Mouse (Mus musculus): ENCODE measurements around the gene Tmem220. TPM values are rescaled to one million over a fixed set of nuclear protein-coding genes. Genes with fewer than 3 reads are reported as not detected.
A peak's percentile ranks its signal among the peaks of the same experiment; 100 is the strongest.

Gene Tmem220
- 1 to 10 TPM in 1 of 2 experiments, under 1 TPM in 1; 0.63 to 1.0 TPM for polyA plus RNA-seq (2017; shearing (Covaris generic))

DNA sequence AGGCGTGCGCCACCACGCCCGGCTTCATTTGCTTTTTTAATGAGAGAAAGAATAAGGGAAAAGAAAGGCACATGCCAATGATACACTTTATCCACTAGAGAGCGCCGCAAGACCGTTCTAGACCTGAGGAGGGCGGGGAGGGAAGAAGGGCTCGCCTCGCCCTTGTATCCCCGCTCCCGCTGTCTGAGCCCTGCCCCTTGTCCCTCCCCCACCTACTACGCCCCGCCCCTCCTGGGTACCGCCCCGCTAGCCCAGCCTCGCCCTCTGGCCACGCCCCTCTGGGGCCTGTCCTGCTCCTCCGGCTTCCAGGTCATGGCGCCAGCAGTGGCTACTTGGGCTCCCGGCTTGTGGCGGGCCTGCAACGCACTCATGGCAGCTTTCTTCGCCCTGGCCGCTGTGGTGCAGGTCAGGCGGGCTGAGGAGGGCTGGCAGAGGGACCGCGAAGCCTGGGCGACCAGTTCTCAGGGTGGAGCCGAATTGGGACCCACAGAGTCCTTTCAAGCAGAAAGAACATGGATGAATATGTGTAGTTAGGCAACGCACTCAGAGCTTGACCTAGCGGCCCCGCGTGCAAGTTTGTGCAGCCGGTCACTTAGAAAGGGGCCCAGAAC is at the start of gene Tmem220:
Gene Tmem220, plus strand, starts transcription at position 288 of the 611 bp plus-strand sequence.
- peak; percentile 97 for ATAC-seq

- ATAC-seq: no peak
These were observed 49.2 kb upstream of the Tmem220 start for GRCm38 (mm10) chr11:66975606-66976330.

GRCm38 (mm10) chr11:66981336-66982115 is 43.4 kb upstream of the Tmem220 start:
- ATAC-seq: no peak

GRCm38 (mm10) chr11:66982794-66983193 is 42.2 kb upstream of the Tmem220 start:
- peak; percentile 45 for ATAC-seq

- no peak for ATAC-seq
These were observed 41.4 kb upstream of the Tmem220 start for GRCm38 (mm10) chr11:66983422-66984164.

DNA sequence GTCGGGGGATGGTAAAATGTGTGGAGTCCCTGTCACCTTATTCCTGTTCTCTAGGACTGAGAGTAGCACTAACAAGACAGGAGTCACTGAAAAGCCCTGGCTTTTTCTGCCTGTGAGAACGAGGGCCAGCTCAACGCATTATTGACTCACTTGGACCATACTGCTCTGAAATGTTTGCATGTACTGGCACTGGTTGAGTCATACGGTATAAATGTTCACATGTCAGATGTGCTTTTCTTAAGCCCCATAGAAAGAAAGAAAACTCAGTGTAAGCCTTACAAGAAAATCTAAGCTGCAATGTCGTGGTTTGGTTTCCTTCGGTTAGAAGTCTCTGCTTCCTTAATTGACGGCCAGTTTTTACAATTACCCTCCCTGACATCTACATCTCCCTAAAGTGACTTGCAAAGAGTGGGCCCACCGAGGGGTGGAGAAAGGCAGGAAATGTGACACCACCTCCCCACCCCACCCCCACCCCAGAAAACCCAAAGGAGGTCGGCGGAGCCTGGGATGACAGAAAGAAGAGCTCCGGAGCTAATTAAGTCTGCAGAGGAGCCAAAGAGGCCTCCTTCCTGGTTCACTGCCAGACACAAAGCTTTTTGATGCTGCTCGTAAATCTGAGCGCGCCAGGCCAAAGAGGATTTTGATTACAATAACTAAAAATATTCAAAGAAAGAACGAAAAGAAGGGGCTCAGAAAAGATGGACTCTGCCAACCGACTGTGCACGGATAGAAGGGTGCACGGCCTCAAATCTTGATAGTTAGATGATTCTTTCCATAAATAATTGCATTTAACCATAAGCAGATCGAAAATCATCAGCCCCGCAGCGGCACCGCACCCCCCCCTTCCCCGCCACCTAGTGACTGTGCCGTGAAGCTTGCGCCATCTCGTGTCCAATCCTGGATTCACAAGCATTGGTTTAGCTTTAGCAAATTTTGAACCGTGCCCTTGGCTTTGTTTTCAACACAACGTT is 40.5 kb upstream of the Tmem220 start:
- peak; percentile 87 for ATAC-seq

DNA sequence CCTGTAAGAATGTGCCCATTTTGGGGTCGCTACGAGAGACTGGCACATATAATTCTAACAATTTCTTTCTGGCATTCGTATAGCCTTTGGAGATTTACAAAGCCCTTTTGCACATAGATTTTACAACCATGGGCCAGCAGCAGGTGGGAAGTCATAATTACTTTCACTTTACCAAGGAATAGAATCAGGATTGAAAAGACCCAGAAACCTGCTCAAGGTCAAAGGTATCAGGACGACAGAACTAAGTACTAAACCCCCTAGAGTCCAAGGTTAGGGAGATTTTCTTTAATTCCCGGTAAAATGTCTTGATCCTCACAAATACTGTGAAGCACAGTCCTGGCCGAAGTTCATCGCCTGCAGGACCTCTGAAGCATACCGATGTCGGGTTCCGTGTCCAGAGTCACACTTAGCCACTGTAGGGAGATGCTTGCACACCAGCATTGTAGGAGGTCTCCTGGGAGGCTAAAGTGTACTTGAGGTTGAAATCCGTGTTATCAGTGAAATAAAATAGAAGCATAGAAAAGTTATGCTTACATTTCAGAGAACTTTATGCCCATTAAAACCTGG is 39.7 kb upstream of the Tmem220 start:
- ATAC-seq: peak; percentile 26

DNA sequence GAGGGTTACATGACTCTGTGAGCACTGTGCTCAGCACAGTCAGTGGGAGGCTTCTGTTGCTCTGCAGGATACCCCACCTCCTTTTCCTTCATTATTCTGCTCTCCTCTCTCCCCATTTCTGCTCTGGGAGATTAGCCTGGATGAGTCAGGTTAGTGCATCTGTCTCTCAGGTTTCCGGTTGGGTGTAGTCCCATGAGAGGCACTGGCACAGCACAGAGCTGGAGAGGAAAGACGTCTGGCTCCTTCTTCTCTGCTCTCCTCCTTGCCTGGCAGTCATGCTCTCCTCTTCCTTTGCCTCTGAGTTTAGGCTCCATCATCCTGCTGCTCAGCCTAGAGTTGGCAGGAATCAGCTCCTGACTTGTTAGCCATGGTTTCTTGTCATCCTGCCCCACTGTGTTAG is 32.8 kb upstream of the Tmem220 start:
- no peak for ATAC-seq

- ATAC-seq: no peak
These were observed 31.3 kb upstream of the Tmem220 start for GRCm38 (mm10) chr11:66993674-66994073.

- ATAC-seq: no peak
These were observed 28.5 kb upstream of the Tmem220 start for GRCm38 (mm10) chr11:66996446-66996845.

DNA sequence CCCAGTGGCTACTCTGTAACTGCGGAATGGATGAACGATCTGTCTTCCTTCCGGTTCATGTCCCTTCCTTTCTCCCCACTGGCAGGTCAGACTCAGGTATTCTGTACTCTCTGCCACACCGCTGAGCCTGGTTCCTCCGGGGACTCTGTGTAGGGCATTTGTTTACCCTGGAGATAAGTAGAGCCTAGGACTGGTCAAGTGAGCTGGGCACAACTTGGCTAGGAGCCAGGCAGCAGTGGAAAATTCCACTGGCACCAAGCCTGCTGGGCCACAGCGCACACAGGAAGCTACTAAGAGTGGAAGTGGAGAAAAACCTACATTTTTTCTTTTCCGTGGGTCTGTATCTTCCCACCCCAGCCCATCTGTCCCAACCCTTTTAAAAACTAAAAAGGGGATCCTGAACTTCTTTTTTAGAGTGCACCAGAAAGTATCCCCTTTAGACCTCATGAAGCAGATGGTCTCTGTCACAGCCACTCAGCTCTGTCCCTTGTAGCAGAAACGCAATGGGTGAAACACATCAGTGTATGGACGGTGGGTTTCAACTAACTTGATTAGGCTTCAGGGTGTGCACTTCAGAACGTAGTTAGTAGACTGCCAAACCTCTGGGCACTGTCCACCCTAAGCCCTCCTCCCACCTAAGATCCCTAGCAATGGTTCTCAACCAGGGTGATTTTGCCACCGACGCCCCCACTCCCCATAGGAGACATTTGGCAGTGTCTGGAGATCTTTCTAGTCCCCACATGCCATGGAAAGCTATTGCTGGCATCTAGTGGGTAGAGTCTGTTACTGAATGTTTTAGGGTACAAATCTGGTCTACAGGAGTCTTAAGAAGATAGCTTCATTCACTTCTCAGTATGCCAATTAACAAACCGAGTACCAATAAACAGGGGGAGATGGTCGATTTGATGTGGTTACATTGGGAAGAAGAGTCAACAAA is 26.2 kb upstream of the Tmem220 start:
- ATAC-seq: no peak

GRCm38 (mm10) chr11:67000671-67001070 is 24.3 kb upstream of the Tmem220 start:
- ATAC-seq: no peak

- ATAC-seq: no peak
These were observed 23.2 kb upstream of the Tmem220 start for GRCm38 (mm10) chr11:67001717-67002116.

DNA sequence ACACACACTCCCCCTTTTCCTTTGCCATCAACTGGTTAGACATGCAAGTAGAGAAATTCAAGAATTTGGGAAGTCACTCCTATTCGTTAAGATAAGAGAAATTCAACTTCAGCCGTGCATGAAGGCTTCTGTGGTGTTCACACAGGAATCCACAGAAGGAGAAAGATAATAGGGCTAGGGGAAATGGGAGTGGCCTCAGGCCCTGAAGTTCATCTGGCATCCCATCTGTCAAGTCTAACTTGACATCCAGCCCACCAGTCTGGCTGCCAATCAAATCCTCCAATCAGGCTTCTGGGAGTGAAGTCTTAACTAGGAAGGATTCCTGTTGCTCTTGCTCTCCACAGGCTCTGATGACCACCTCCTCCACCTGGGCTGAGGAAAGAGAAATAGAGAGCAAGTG is 22.0 kb upstream of the Tmem220 start:
- no peak for ATAC-seq

GRCm38 (mm10) chr11:67007961-67008360 is 17.0 kb upstream of the Tmem220 start:
- ATAC-seq: no peak

- ATAC-seq: no peak
These were observed 16.4 kb upstream of the Tmem220 start for GRCm38 (mm10) chr11:67008528-67008927.

GRCm38 (mm10) chr11:67010430-67010829 is 14.5 kb upstream of the Tmem220 start:
- peak; percentile 59 for ATAC-seq

DNA sequence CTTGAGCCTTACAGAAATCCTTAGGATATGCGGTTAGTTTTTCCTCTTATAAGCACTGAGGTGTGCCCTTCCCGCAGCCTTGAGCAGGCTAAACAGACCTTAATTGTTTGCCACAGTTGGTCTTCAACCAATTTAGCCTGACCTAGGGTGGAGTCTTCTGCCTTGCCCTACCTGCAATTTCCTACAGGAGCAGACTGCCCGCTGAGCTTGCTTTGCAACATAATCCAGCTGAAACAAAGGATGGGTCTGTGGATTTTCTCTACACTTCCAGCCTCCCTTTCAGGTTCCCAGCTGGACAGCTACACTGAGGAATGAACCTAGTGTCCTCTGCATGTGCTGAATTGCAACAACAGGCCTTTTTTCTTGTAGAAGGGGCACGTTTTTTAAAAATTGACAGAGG is 13.3 kb upstream of the Tmem220 start:
- no peak for ATAC-seq

- no peak for ATAC-seq
These were observed 7.0 kb upstream of the Tmem220 start for GRCm38 (mm10) chr11:67017801-67018591.
